Mouse (Mus musculus): Measurements from ENCODE around the gene Snn. TPM values are rescaled to one million over a fixed set of nuclear protein-coding genes. Genes with fewer than 3 reads are reported as not detected.

Gene Snn
- total and polyA plus RNA-seq, 3 experiments: 22.6 to 32.3 (median 23.9) TPM

DNA sequence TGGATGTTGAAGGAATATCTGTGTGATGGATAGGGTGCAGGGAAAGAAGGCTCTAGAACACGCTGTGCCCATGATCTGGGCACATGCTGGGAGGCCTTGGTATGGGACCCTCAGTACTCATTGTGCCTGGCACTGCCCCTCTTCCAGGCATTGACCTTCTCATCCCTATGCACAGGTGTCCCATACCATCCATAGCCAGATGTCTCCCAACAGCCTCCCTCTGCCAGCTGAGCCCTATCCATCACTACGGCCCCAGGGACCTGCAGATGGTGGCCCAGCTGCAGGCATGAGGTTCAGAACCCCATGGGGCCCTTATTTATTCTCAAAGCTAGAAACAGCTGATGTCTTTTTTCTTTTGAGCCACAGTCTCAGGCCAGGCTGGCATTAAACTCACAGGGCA, 20.1 kb upstream of the Snn start:
- Histone ChIP-seq H3K79me2 (replicated peaks; ENCODE audit: control insufficient read depth, insufficient read depth, low read length) (no peaks in the 10 kb centered on the region), H3K27ac (no peak overlapping the region), H3K36me3 (ENCODE audit: control insufficient read depth, insufficient read depth, low read length) (no peaks in the 10 kb centered on the region), H3K27me3 (ENCODE audit: control insufficient read depth, insufficient read depth, low read length) (no peaks in the 10 kb centered on the region), H3K4me1 (ENCODE audit: control insufficient read depth, insufficient read depth, low read length) (peaks cover 5% of the 10 kb centered on the region), H3K9ac (ENCODE audit: low read depth, low read length) (no peak overlapping the region), H3K4me3 (no peak overlapping the region)
- 98% methylated on average over 2 of the region's 2 CpGs for WGBS
- DNase-seq: no peak
- intact Hi-C loops (cut with DNase I): no loop called here
- TF ChIP-seq CTCF (IDR thresholded peaks at IDR 0.05): no peak
- TF ChIP-seq EP300 (IDR thresholded peaks at IDR 0.05; ENCODE audit: insufficient read depth, low read depth, low read length): no peak
- TF ChIP-seq POLR2A (IDR thresholded peaks at IDR 0.05; ENCODE audit: insufficient read depth, low read depth, low read length): no peak

DNA sequence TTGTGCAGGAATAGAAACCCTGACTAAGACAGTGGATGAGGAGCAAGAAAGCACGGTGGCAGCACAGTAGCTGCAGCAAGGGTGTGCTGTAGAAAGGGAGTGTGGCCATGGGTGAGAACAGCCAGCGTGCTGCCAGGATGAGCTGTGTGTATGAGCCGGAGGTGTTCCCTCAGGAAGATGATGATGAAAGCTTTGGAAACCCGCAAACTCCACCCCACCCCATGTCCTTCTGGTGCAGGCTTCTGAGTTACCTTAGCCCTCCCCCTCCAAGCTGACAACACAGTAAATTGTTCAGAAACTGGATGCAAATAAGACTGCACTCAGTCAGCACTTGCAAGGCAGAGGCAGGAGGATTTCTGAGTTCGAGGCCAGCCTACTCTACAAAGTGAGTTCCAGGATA, 17.5 kb upstream of the Snn start:
- no peak overlapping the region for H3K4me3 ChIP-seq
- intact Hi-C loops (cut with DNase I): no loop called here
- WGBS: 72% methylated on average over 5 of the region's 5 CpGs
- no peaks in the 10 kb centered on the region for H3K36me3 ChIP-seq (ENCODE audit: control insufficient read depth, insufficient read depth, low read length)
- no peak for DNase-seq
- no peak overlapping the region for H3K9ac ChIP-seq (ENCODE audit: low read depth, low read length)
- no peak overlapping the region for H3K27ac ChIP-seq
- no peaks in the 10 kb centered on the region for H3K27me3 ChIP-seq (ENCODE audit: control insufficient read depth, insufficient read depth, low read length)
- no peaks in the 10 kb centered on the region for H3K79me2 ChIP-seq (replicated peaks; ENCODE audit: control insufficient read depth, insufficient read depth, low read length)
- peaks cover 14% of the 10 kb centered on the region for H3K4me1 ChIP-seq (ENCODE audit: control insufficient read depth, insufficient read depth, low read length)
- TF ChIP-seq CTCF (IDR thresholded peaks at IDR 0.05) (no peak), POLR2A (IDR thresholded peaks at IDR 0.05; ENCODE audit: insufficient read depth, low read depth, low read length) (no peak), EP300 (IDR thresholded peaks at IDR 0.05; ENCODE audit: insufficient read depth, low read depth, low read length) (no peak)

- Histone ChIP-seq H3K27me3 (ENCODE audit: control insufficient read depth, insufficient read depth, low read length) (no peaks in the 10 kb centered on the region), H3K4me1 (ENCODE audit: control insufficient read depth, insufficient read depth, low read length) (peaks cover 14% of the 10 kb centered on the region), H3K27ac (peak overlapping the region; percentile 64), H3K36me3 (ENCODE audit: control insufficient read depth, insufficient read depth, low read length) (no peaks in the 10 kb centered on the region), H3K9ac (ENCODE audit: low read depth, low read length) (no peak overlapping the region; the same call in 1 of the 2 replicates), H3K4me3 (no peak overlapping the region), H3K79me2 (replicated peaks; ENCODE audit: control insufficient read depth, insufficient read depth, low read length) (no peaks in the 10 kb centered on the region)
- TF ChIP-seq POLR2A (IDR thresholded peaks at IDR 0.05; ENCODE audit: insufficient read depth, low read depth, low read length): no peak
- peak; percentile 96 for TF ChIP-seq EP300 (IDR thresholded peaks at IDR 0.05; ENCODE audit: insufficient read depth, low read depth, low read length)
- TF ChIP-seq CTCF (IDR thresholded peaks at IDR 0.05): 0 out of 2 replicates have a peak, but pooled peaks have one; percentile 9
- intact Hi-C loops (cut with DNase I): loop anchor here (2.0 kb wide), 1 partner anchor 16 kb away; no protein-coding TSS in a partner anchor
- WGBS: 34% methylated on average over 7 of the region's 7 CpGs
- DNase-seq: peak; percentile 62 to 78
These were observed 14.3 kb upstream of the Snn start for GRCm38 (mm10) chr16:11046437-11046836.

DNA sequence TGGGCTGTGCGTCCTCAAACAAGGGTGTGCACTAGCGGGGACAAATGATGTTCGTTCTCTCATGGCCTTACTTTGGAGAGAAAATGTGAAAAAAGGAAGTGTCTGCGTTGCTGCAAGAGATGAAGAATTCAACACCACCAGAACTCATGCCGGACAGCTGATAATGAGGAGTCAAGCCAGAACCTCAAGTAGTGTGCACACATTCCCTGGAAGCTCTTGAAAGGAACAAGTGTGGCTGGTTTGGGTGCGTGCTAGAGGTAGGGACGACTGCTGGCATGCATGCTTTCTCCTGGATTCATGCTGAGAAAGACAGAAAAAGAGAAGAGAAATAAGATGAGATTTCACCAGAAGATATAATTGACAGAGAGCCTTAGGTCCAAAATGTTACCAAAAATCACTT, 13.6 kb upstream of the Snn start:
- Histone ChIP-seq H3K9ac (ENCODE audit: low read depth, low read length) (no peak overlapping the region), H3K4me1 (ENCODE audit: control insufficient read depth, insufficient read depth, low read length) (peaks cover 14% of the 10 kb centered on the region), H3K27me3 (ENCODE audit: control insufficient read depth, insufficient read depth, low read length) (no peaks in the 10 kb centered on the region), H3K36me3 (ENCODE audit: control insufficient read depth, insufficient read depth, low read length) (no peaks in the 10 kb centered on the region), H3K4me3 (no peak overlapping the region), H3K79me2 (replicated peaks; ENCODE audit: control insufficient read depth, insufficient read depth, low read length) (no peaks in the 10 kb centered on the region), H3K27ac (peak overlapping the region; percentile 64)
- 51% methylated on average over 7 of the region's 7 CpGs for WGBS
- intact Hi-C loops (cut with DNase I): loop anchor here (2.0 kb wide), 1 partner anchor 16 kb away; no protein-coding TSS in a partner anchor
- TF ChIP-seq POLR2A (IDR thresholded peaks at IDR 0.05; ENCODE audit: insufficient read depth, low read depth, low read length) (no peak), EP300 (IDR thresholded peaks at IDR 0.05; ENCODE audit: insufficient read depth, low read depth, low read length) (no peak), CTCF (IDR thresholded peaks at IDR 0.05) (no peak)
- no peak for DNase-seq

GRCm38 (mm10) chr16:11050226-11050625, 10.5 kb upstream of the Snn start:
- Histone ChIP-seq H3K9ac (ENCODE audit: low read depth, low read length) (no peak overlapping the region), H3K4me3 (no peak overlapping the region), H3K27me3 (ENCODE audit: control insufficient read depth, insufficient read depth, low read length) (no peaks in the 10 kb centered on the region), H3K79me2 (replicated peaks; ENCODE audit: control insufficient read depth, insufficient read depth, low read length) (no peaks in the 10 kb centered on the region), H3K27ac (no peak overlapping the region), H3K36me3 (ENCODE audit: control insufficient read depth, insufficient read depth, low read length) (no peaks in the 10 kb centered on the region), H3K4me1 (ENCODE audit: control insufficient read depth, insufficient read depth, low read length) (peaks cover 10% of the 10 kb centered on the region)
- intact Hi-C loops (cut with DNase I): no loop called here
- TF ChIP-seq CTCF (IDR thresholded peaks at IDR 0.05) (no peak), EP300 (IDR thresholded peaks at IDR 0.05; ENCODE audit: insufficient read depth, low read depth, low read length) (no peak), POLR2A (IDR thresholded peaks at IDR 0.05; ENCODE audit: insufficient read depth, low read depth, low read length) (no peak)
- DNase-seq: no peak
- WGBS: 84% methylated on average over 2 of the region's 2 CpGs

GRCm38 (mm10) chr16:11051134-11051533, 9.6 kb upstream of the Snn start:
- no peak overlapping the region for H3K4me3 ChIP-seq
- no peak for TF ChIP-seq EP300 (IDR thresholded peaks at IDR 0.05; ENCODE audit: insufficient read depth, low read depth, low read length)
- no peak for TF ChIP-seq CTCF (IDR thresholded peaks at IDR 0.05)
- TF ChIP-seq POLR2A (IDR thresholded peaks at IDR 0.05; ENCODE audit: insufficient read depth, low read depth, low read length): no peak
- H3K36me3 ChIP-seq (ENCODE audit: control insufficient read depth, insufficient read depth, low read length): no peaks in the 10 kb centered on the region
- intact Hi-C loops (cut with DNase I): no loop called here
- peaks cover 9% of the 10 kb centered on the region for H3K4me1 ChIP-seq (ENCODE audit: control insufficient read depth, insufficient read depth, low read length)
- H3K27me3 ChIP-seq (ENCODE audit: control insufficient read depth, insufficient read depth, low read length): no peaks in the 10 kb centered on the region
- H3K79me2 ChIP-seq (replicated peaks; ENCODE audit: control insufficient read depth, insufficient read depth, low read length): no peaks in the 10 kb centered on the region
- DNase-seq: no peak
- no peak overlapping the region for H3K27ac ChIP-seq
- H3K9ac ChIP-seq (ENCODE audit: low read depth, low read length): no peak overlapping the region
- WGBS: 86% methylated on average over 11 of the region's 11 CpGs
